Mouse (Mus musculus) heart, postnatal 0 days (tissue): ENCODE measurements around the gene Snx29.

ENCODE experiments used
- CTCF ChIP-seq: IDR thresholded peaks from 2 replicates; pipeline ENCODE4 v1.5.1; 2016; ENCODE audit warnings: antibody characterized with exemption, control low read depth, low read depth
- EP300 ChIP-seq: IDR thresholded peaks from 2 replicates; pipeline ENCODE4 v1.6.1; 2016; ENCODE audit warnings: antibody characterized with exemption, low read depth

DNA sequence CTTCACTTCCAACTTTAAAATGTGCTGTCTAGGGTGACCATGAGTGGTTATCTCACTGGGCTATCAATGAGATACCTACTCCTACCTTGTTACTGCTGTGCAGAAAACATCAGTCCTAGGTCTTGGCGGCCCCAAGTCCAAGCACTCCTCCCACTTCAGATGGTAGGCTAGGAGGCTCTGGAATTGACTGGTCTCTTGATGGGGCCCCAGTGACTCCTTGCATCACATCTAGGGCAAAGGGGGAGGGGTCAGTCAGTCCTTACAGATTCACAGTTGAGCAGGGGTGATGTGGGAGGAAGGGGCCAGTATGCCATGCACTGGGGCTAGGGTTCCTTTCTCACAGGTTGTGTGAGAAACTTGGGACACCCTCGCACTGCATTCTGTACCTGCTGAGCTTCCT is 423.3 kb downstream of the Snx29 start:
- TF ChIP-seq CTCF (no peak), EP300 (no peak)
